Mouse (Mus musculus): Measurements from ENCODE around the gene P2rx4.

DNA sequence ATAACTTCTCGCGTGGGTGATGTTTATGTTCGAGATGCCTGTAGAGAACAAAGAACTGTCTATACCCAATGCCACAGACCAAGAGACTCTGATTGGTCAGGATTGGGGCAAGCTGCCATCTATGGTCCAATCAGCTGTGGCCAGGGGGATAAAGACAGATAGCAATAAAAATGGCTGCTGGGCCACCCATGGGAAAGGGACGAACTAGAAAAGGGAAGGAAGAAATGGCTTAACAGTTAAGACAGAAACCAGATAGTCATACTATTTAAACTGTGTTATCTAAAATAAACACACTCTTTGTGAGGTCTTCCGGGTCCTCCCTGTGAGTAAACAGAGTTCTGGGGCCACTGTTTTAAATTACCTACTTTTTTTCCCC, 6.5 kb upstream of the P2rx4 start:
- TF ChIP-seq CTCF (IDR thresholded peaks at IDR 0.05; ENCODE audit: low read depth): no peak
- no peak for TF ChIP-seq EP300 (optimal IDR thresholded peaks at IDR 0.05)
